Mouse (Mus musculus): ENCODE results near the gene Ush2a.

- TF ChIP-seq CTCF (IDR thresholded peaks at IDR 0.05; ENCODE audit: low read depth, low read length) (no peak), GATA1 (IDR thresholded peaks at IDR 0.05; ENCODE audit: borderline replicate concordance, low read length) (no peak), TAL1 (conservative IDR thresholded peaks at IDR 0.05; ENCODE audit: low read depth, low read length) (no peak)
Measured at GRCm38 (mm10) chr1:188760515-188760914, 498.7 kb downstream of the Ush2a start.
